Mouse (Mus musculus): Measurements from ENCODE around the gene Mdm2. TPM values are rescaled to one million over a fixed set of nuclear protein-coding genes. Genes with fewer than 3 reads are reported as not detected.

Mdm2 gene
- total and polyA plus RNA-seq, 3 experiments: 79.8 to 136 (median 112) TPM

DNA sequence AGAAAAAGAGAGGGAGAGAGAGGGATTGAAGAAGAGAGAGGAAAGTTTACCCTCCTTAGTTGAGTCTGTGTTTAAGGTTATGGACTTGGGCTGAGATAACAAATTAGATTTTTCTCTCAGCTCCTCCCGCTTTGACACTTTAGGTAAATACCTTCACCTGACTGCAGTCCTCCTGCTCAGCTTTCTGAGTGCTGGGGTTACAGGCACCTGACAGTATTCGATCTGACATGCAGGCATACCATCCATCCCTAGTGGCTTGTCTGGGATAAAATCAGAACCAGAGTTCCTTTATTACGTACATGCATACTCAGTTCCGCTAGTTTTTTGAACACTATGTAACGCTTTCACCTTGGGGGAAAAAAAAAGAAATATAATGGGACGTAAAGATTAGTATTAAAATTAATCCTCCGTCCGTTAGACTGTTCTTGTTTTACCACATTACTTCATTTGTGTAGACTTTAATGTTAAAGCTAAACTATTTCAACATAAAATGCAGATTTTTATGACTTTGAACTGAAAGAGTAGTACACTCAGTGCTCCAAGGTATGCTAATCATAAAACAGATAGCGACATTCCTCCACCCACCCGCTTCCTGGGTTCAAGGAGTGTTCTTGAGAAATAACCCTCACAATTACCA is 38.6 kb upstream of the Mdm2 start:
- no peak for DNase-seq (ENCODE audit: extremely low read depth)
- no peaks in the 10 kb centered on the region for H3K27me3 ChIP-seq (replicated peaks)
- H3K79me2 ChIP-seq (replicated peaks; ENCODE audit: control insufficient read depth, extremely low read depth, insufficient read depth, poor library complexity, severe bottlenecking): no peaks in the 10 kb centered on the region
- H3K27ac ChIP-seq (ENCODE audit: insufficient read depth, low read depth): no peak overlapping the region
- TF ChIP-seq PAX5 (IDR thresholded peaks at IDR 0.05; ENCODE audit: low read length) (no peak), SMC3 (IDR thresholded peaks at IDR 0.05; ENCODE audit: low read depth, low read length) (no peak), MEF2A (IDR thresholded peaks at IDR 0.05; ENCODE audit: borderline replicate concordance, low read depth, low read length) (no peak), E2F4 (IDR thresholded peaks at IDR 0.05; ENCODE audit: insufficient replicate concordance, low read depth, low read length) (no peak), ZC3H11A (IDR thresholded peaks at IDR 0.05; ENCODE audit: low read depth, low read length) (no peak), TCF12 (IDR thresholded peaks at IDR 0.05; ENCODE audit: low read depth, low read length) (no peak), GABPA (IDR thresholded peaks at IDR 0.05; ENCODE audit: insufficient replicate concordance, low read depth, low read length) (no peak), UBTF (IDR thresholded peaks at IDR 0.05; ENCODE audit: low read depth, low read length) (no peak), SIN3A (IDR thresholded peaks at IDR 0.05; ENCODE audit: low read length) (no peak), TBP (conservative IDR thresholded peaks at IDR 0.05; ENCODE audit: low read depth, low read length) (no peak), ELF1 (IDR thresholded peaks at IDR 0.05; ENCODE audit: low read depth, low read length) (no peak)
- in situ Hi-C loops (cut with MboI; ENCODE audit: low pct_ligation_motif_present, low pct_unique_long_range_greater_than_20kb, low sequenced_read_pairs) (no loop called here), dilution Hi-C loops (cut with MboI; ENCODE audit: extremely low pct_ligation_motif_present, extremely low pct_unique_long_range_greater_than_20kb, low sequenced_read_pairs) (no loop called here)
- H3K9me3 ChIP-seq (replicated peaks; ENCODE audit: low read length): peaks cover 36% of the 10 kb centered on the region
- H3K4me1 ChIP-seq (ENCODE audit: control insufficient read depth in 1 of 2, insufficient read depth in 2 of 2): peaks cover 0 to 14% of the 10 kb centered on the region in 2 experiments; a peak in 2 of 4 replicates
- no peak overlapping the region for H3K4me2 ChIP-seq (ENCODE audit: insufficient read depth, low read depth, poor library complexity, severe bottlenecking)
- peaks cover 35 to 55% of the 10 kb centered on the region in 2 experiments for H3K36me3 ChIP-seq (replicated peaks in 1 of 2; ENCODE audit: control insufficient read depth in 1 of 2, insufficient read depth in 1 of 2, low read length in 1 of 2)
- no peak overlapping the region for H3K9ac ChIP-seq (ENCODE audit: insufficient read depth, low read depth)
- H3K4me3 ChIP-seq (replicated peaks in 1 of 3; ENCODE audit: low read depth in 2 of 3, low read length in 2 of 3, poor library complexity in 1 of 3): no peak overlapping the region

DNA sequence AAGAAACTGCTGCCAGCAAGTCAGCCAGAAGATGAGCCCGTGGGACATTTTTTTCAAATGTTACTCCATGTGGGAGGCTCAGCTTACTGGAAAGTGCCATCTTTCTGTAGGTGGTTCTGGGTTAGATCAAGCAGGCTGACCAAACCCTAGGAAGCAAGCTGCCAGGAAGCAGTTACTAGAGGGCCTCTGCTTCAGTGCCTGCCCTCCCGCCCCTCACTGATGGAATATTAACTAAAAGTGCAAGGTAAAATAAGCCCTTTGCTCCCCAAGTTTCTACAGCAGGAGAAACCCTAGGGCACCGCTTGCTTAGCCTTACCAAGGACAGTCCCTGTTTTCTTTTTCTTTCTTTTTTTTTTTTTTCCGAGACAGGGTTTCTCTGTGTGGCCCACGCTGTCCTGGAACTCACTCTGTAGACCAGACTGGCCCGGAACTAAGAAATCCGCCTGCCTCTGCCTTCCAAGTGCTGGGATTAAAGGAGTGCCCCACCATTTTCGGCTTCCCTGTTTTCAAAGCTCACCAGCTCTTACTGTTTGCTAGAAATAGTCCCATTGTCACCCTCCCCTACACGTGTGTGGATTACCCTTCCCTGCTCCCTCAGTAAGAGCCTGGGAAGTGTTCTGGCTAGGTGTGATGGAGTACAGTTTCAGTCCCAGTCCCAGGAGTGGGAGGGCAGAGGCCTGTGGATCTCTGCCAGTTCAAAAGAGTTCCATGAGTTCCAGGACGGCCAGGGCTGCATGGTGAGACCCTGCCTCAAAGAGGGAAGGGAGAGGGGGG is 37.9 kb upstream of the Mdm2 start:
- TF ChIP-seq TCF12 (IDR thresholded peaks at IDR 0.05; ENCODE audit: low read depth, low read length): no peak
- Histone ChIP-seq H3K4me3 (replicated peaks in 1 of 3; ENCODE audit: low read depth in 2 of 3, low read length in 2 of 3, poor library complexity in 1 of 3) (no peak overlapping the region), H3K79me2 (replicated peaks; ENCODE audit: control insufficient read depth, extremely low read depth, insufficient read depth, poor library complexity, severe bottlenecking) (no peaks in the 10 kb centered on the region), H3K4me1 (ENCODE audit: control insufficient read depth in 1 of 2, insufficient read depth in 2 of 2) (peaks cover 0 to 14% of the 10 kb centered on the region in 2 experiments; a peak in 2 of 4 replicates), H3K36me3 (replicated peaks in 1 of 2; ENCODE audit: control insufficient read depth in 1 of 2, insufficient read depth in 1 of 2, low read length in 1 of 2) (peaks cover 35 to 58% of the 10 kb centered on the region in 2 experiments), H3K9ac (ENCODE audit: insufficient read depth, low read depth) (no peak overlapping the region), H3K4me2 (ENCODE audit: insufficient read depth, low read depth, poor library complexity, severe bottlenecking) (no peak overlapping the region), H3K27me3 (replicated peaks) (no peaks in the 10 kb centered on the region), H3K27ac (ENCODE audit: insufficient read depth, low read depth) (no peak overlapping the region), H3K9me3 (replicated peaks; ENCODE audit: low read length) (peaks cover 36% of the 10 kb centered on the region)
- DNase-seq (ENCODE audit: extremely low read depth): no peak
- dilution Hi-C loops (cut with MboI; ENCODE audit: extremely low pct_ligation_motif_present, extremely low pct_unique_long_range_greater_than_20kb, low sequenced_read_pairs) (no loop called here), in situ Hi-C loops (cut with MboI; ENCODE audit: low pct_ligation_motif_present, low pct_unique_long_range_greater_than_20kb, low sequenced_read_pairs) (no loop called here)
